Mouse (Mus musculus): ENCODE measurements around the gene Tead2. TPM values are rescaled to one million over a fixed set of nuclear protein-coding genes. Genes with fewer than 3 reads are reported as not detected.
"Not testable (repeated sequence)": the region's sequence is repeated elsewhere in the genome, so short reads cannot be mapped to it uniquely, and the experiment has no call there.

Gene Tead2
- polyA plus RNA-seq (2015; fragmentation: Nextera tagmentation; extraction: Ambion mirVana) = 89.0 and 106 TPM in 2 replicates

GRCm38 (mm10) chr7:45215673-45216441 is at the start of gene Tead2:
Tead2 (plus strand) TSS chr7:45215753.
- Histone ChIP-seq H3K9me3 (replicated peaks) (no peaks in the 10 kb centered on the region), H3K4me1 (replicated peaks) (peaks cover 39% of the 10 kb centered on the region), H3K9ac (peak within 1 kb of the TSS; percentile 84), H3K27ac (peak within 1 kb of the TSS; percentile 84), H3K4me3 (peak within 1 kb of the TSS; percentile 63), H3K36me3 (peaks cover 30% of the 10 kb centered on the region), H3K27me3 (peaks cover 15% of the 10 kb centered on the region), H3K4me2 (peak within 1 kb of the TSS; percentile 76)
- ATAC-seq (replicated peaks; ENCODE audit: insufficient number of reproducible peaks, insufficient read depth, low FRiP score, low read depth) = peak; percentile 65
- WGBS = under 1% methylated on average over 55 of the region's 55 CpGs

- no peak for ATAC-seq (replicated peaks; ENCODE audit: insufficient number of reproducible peaks, insufficient read depth, low FRiP score, low read depth)
- H3K9me3 ChIP-seq (replicated peaks) = peaks cover 17% of the 10 kb centered on the region
- no peak overlapping the region for H3K4me2 ChIP-seq
- H3K27me3 ChIP-seq = peaks cover 86% of the 10 kb centered on the region
- H3K9ac ChIP-seq = no peak overlapping the region
- H3K36me3 ChIP-seq = 0 out of 2 replicates have a peak, but pooled peaks cover 5% of the 10 kb centered on the region
- peaks cover 18% of the 10 kb centered on the region for H3K4me1 ChIP-seq (replicated peaks)
- whole genome bisulfite sequencing = 25% methylated on average over 10 of the region's 10 CpGs
- no peak overlapping the region for H3K27ac ChIP-seq
- no peak overlapping the region for H3K4me3 ChIP-seq
Observed at GRCm38 (mm10) chr7:45166950-45167401, 48.6 kb upstream of the Tead2 start.

GRCm38 (mm10) chr7:45167761-45168445 is 47.6 kb upstream of the Tead2 start:
- no peak overlapping the region for H3K4me3 ChIP-seq
- no peak overlapping the region for H3K9ac ChIP-seq
- H3K36me3 ChIP-seq = 0 out of 2 replicates have a peak, but pooled peaks cover 5% of the 10 kb centered on the region
- no peak overlapping the region for H3K4me2 ChIP-seq
- peaks cover 80% of the 10 kb centered on the region for H3K27me3 ChIP-seq
- WGBS = 4% methylated on average over 19 of the region's 19 CpGs
- H3K27ac ChIP-seq = no peak overlapping the region
- peaks cover 12% of the 10 kb centered on the region for H3K4me1 ChIP-seq (replicated peaks)
- ATAC-seq (replicated peaks; ENCODE audit: insufficient number of reproducible peaks, insufficient read depth, low FRiP score, low read depth) = no peak
- H3K9me3 ChIP-seq (replicated peaks) = peaks cover 18% of the 10 kb centered on the region

GRCm38 (mm10) chr7:45168656-45169055 is 46.9 kb upstream of the Tead2 start:
- H3K4me1 ChIP-seq (replicated peaks) = peaks cover 11% of the 10 kb centered on the region
- no peak for ATAC-seq (replicated peaks; ENCODE audit: insufficient number of reproducible peaks, insufficient read depth, low FRiP score, low read depth)
- peaks cover 77% of the 10 kb centered on the region for H3K27me3 ChIP-seq
- H3K36me3 ChIP-seq = 0 out of 2 replicates have a peak, but pooled peaks cover 5% of the 10 kb centered on the region
- H3K4me2 ChIP-seq = no peak overlapping the region
- H3K27ac ChIP-seq = no peak overlapping the region
- 11% methylated on average over 24 of the region's 24 CpGs for WGBS
- H3K9ac ChIP-seq = no peak overlapping the region
- H3K4me3 ChIP-seq = 0 out of 2 replicates have a peak overlapping the region, but pooled peaks have one; percentile 7
- H3K9me3 ChIP-seq (replicated peaks) = peaks cover 18% of the 10 kb centered on the region

GRCm38 (mm10) chr7:45169495-45169894 is 46.1 kb upstream of the Tead2 start:
- 90% methylated on average over 3 of the region's 3 CpGs for WGBS
- Histone ChIP-seq H3K27me3 (peaks cover 76% of the 10 kb centered on the region), H3K36me3 (0 out of 2 replicates have a peak, but pooled peaks cover 5% of the 10 kb centered on the region), H3K4me3 (no peak overlapping the region), H3K4me1 (replicated peaks) (peaks cover 6% of the 10 kb centered on the region; the same call in 1 of the 2 replicates), H3K27ac (no peak overlapping the region), H3K9me3 (replicated peaks) (peaks cover 18% of the 10 kb centered on the region), H3K9ac (no peak overlapping the region), H3K4me2 (no peak overlapping the region)
- no peak for ATAC-seq (replicated peaks; ENCODE audit: insufficient number of reproducible peaks, insufficient read depth, low FRiP score, low read depth)

- Histone ChIP-seq H3K9me3 (replicated peaks) (peaks cover 18% of the 10 kb centered on the region), H3K4me2 (no peak overlapping the region), H3K27ac (no peak overlapping the region), H3K36me3 (0 out of 2 replicates have a peak, but pooled peaks cover 5% of the 10 kb centered on the region), H3K27me3 (peaks cover 76% of the 10 kb centered on the region), H3K9ac (no peak overlapping the region), H3K4me3 (no peak overlapping the region), H3K4me1 (replicated peaks) (peaks cover 12% of the 10 kb centered on the region)
- WGBS = 59% methylated on average over 7 of the region's 7 CpGs
- no peak for ATAC-seq (replicated peaks; ENCODE audit: insufficient number of reproducible peaks, insufficient read depth, low FRiP score, low read depth)
Observed at GRCm38 (mm10) chr7:45172974-45173373, 42.6 kb upstream of the Tead2 start.

- peaks cover 76% of the 10 kb centered on the region for H3K27me3 ChIP-seq
- H3K4me1 ChIP-seq (replicated peaks) = peaks cover 12% of the 10 kb centered on the region
- not testable (repeated sequence) for H3K4me2 ChIP-seq; H3K36me3 ChIP-seq; ATAC-seq (replicated peaks; ENCODE audit: insufficient number of reproducible peaks, insufficient read depth, low FRiP score, low read depth); H3K9ac ChIP-seq; H3K4me3 ChIP-seq; H3K27ac ChIP-seq
- 55% methylated on average over 1 of the region's 1 CpGs for WGBS
- peaks cover 18% of the 10 kb centered on the region for H3K9me3 ChIP-seq (replicated peaks)
Observed at GRCm38 (mm10) chr7:45173772-45174171, 41.8 kb upstream of the Tead2 start.

GRCm38 (mm10) chr7:45174567-45175280 is 40.8 kb upstream of the Tead2 start:
- Histone ChIP-seq H3K9me3 (replicated peaks) (peaks cover 11% of the 10 kb centered on the region), H3K4me3 (0 out of 2 replicates have a peak overlapping the region, but pooled peaks have one; percentile 6), H3K27me3 (peaks cover 76% of the 10 kb centered on the region), H3K4me1 (replicated peaks) (peaks cover 12% of the 10 kb centered on the region), H3K36me3 (0 out of 2 replicates have a peak, but pooled peaks cover 5% of the 10 kb centered on the region), H3K9ac (no peak overlapping the region), H3K4me2 (no peak overlapping the region), H3K27ac (no peak overlapping the region)
- ATAC-seq (replicated peaks; ENCODE audit: insufficient number of reproducible peaks, insufficient read depth, low FRiP score, low read depth) = peak; percentile 37; the same call in 1 of the 2 replicates
- WGBS = 4% methylated on average over 28 of the region's 29 CpGs

- 7% methylated on average over 13 of the region's 13 CpGs for WGBS
- Histone ChIP-seq H3K4me2 (no peak overlapping the region), H3K27me3 (peaks cover 78% of the 10 kb centered on the region), H3K27ac (no peak overlapping the region), H3K9ac (no peak overlapping the region), H3K36me3 (no peaks in the 10 kb centered on the region), H3K4me3 (no peak overlapping the region), H3K4me1 (replicated peaks) (peaks cover 12% of the 10 kb centered on the region), H3K9me3 (replicated peaks) (peaks cover 5% of the 10 kb centered on the region)
- ATAC-seq (replicated peaks; ENCODE audit: insufficient number of reproducible peaks, insufficient read depth, low FRiP score, low read depth) = no peak
Observed at GRCm38 (mm10) chr7:45175398-45175797, 40.2 kb upstream of the Tead2 start.

- no peak for ATAC-seq (replicated peaks; ENCODE audit: insufficient number of reproducible peaks, insufficient read depth, low FRiP score, low read depth)
- Histone ChIP-seq H3K27me3 (peaks cover 83% of the 10 kb centered on the region), H3K36me3 (no peaks in the 10 kb centered on the region), H3K9ac (no peak overlapping the region), H3K9me3 (replicated peaks) (peaks cover 2% of the 10 kb centered on the region; the same call in 1 of the 2 replicates), H3K4me2 (peak overlapping the region; percentile 45), H3K4me3 (peak overlapping the region; percentile 26), H3K27ac (no peak overlapping the region), H3K4me1 (replicated peaks) (peaks cover 14% of the 10 kb centered on the region)
- WGBS = 2% methylated on average over 23 of the region's 23 CpGs
Observed at GRCm38 (mm10) chr7:45175929-45176328, 39.6 kb upstream of the Tead2 start.

- 4% methylated on average over 30 of the region's 31 CpGs for WGBS
- H3K4me1 ChIP-seq (replicated peaks) = peaks cover 18% of the 10 kb centered on the region
- peaks cover 2% of the 10 kb centered on the region; the same call in 1 of the 2 replicates for H3K9me3 ChIP-seq (replicated peaks)
- peaks cover 87% of the 10 kb centered on the region for H3K27me3 ChIP-seq
- no peak overlapping the region for H3K9ac ChIP-seq
- no peak overlapping the region for H3K27ac ChIP-seq
- no peak for ATAC-seq (replicated peaks; ENCODE audit: insufficient number of reproducible peaks, insufficient read depth, low FRiP score, low read depth)
- H3K4me2 ChIP-seq = peak overlapping the region; percentile 45
- peak overlapping the region; percentile 26 for H3K4me3 ChIP-seq
- no peaks in the 10 kb centered on the region for H3K36me3 ChIP-seq
Observed at GRCm38 (mm10) chr7:45176356-45176755, 39.2 kb upstream of the Tead2 start.
